Mouse (Mus musculus) liver, embryonic 14.5 days (tissue): ENCODE results near the gene Slc17a7. TPM values are rescaled to one million over a fixed set of nuclear protein-coding genes. Genes with fewer than 3 reads are reported as not detected.

ENCODE experiments used
- ATAC-seq: fragments of 200-750 bp; cut with Nextera tagmentation; 2 replicates; pipeline ENCODE4 v1.8.0; 2017; ENCODE audit warnings: moderate number of reproducible peaks, mild to moderate bottlenecking, moderate library complexity; ENCODE audit not compliant: insufficient read depth
- DNase-seq, 3 experiments: peaks; one replicate each; pipeline ENCODE4 v3.0.0-alpha.2; 2012 to 2013; ENCODE audit warnings: low read depth in 3 of 3, low spot score in 3 of 3
- H3K27ac ChIP-seq: fragments of 300-500 bp; sonication (generic); 2 replicates; pipeline ENCODE4 v1.5.1; 2014; ENCODE audit warnings: moderate library complexity, mild to moderate bottlenecking, control low read depth, inconsistent platforms
- H3K27me3 ChIP-seq: fragments of 300-500 bp; sonication (generic); 2 replicates; pipeline ENCODE4 v1.6.1; 2014; ENCODE audit warnings: mild to moderate bottlenecking, low read length, moderate library complexity; ENCODE audit not compliant: control insufficient read depth, insufficient read depth
- H3K36me3 ChIP-seq: fragments of 300-500 bp; sonication (generic); replicated peaks from 2 replicates; pipeline ENCODE4 v1.6.1; 2014; ENCODE audit warnings: low read depth; ENCODE audit not compliant: control insufficient read depth, insufficient read depth
- H3K4me1 ChIP-seq, 2 experiments: fragments of 200-500 bp in 1 of 2; fragments of 300-500 bp in 1 of 2; sonication (generic) in 1 of 2; replicated peaks; 2 replicates each; pipeline ENCODE4 v1.6.1; 2012 to 2014; ENCODE audit warnings: antibody characterized with exemption in 1 of 2, inconsistent platforms in 1 of 2, low read length in 1 of 2; ENCODE audit not compliant: control insufficient read depth in 2 of 2, insufficient read depth in 2 of 2
- H3K4me2 ChIP-seq: fragments of 300-500 bp; sonication (generic); 2 replicates; pipeline ENCODE4 v1.6.1; 2014; ENCODE audit warnings: low read depth, mild to moderate bottlenecking, control low read depth, moderate library complexity
- H3K4me3 ChIP-seq, 2 experiments: fragments of 200-500 bp in 1 of 2; fragments of 300-500 bp in 1 of 2; sonication (generic) in 1 of 2; 2 replicates each; pipeline ENCODE4 v1.5.1; 2012 to 2014; ENCODE audit warnings: low read depth in 2 of 2, low read length in 2 of 2, mild to moderate bottlenecking in 2 of 2, control low read depth in 1 of 2, inconsistent platforms in 1 of 2, moderate library complexity in 1 of 2; ENCODE audit not compliant: insufficient read depth in 1 of 2
- H3K9ac ChIP-seq: fragments of 300-500 bp; sonication (generic); replicated peaks from 2 replicates; pipeline ENCODE4 v1.6.1; 2014; ENCODE audit warnings: mild to moderate bottlenecking, control low read depth, moderate library complexity
- H3K9me3 ChIP-seq: fragments of 300-500 bp; sonication (generic); 2 replicates; pipeline ENCODE4 v1.6.1; 2016; ENCODE audit warnings: low read length, mixed read lengths; ENCODE audit not compliant: control insufficient read depth
- CTCF ChIP-seq: IDR thresholded peaks from 2 replicates; pipeline ENCODE4 v1.5.1; 2016; ENCODE audit warnings: antibody characterized with exemption, low read depth, control low read depth
- EP300 ChIP-seq: IDR thresholded peaks from 2 replicates; pipeline ENCODE4 v1.6.1; 2016; ENCODE audit warnings: antibody characterized with exemption, low read depth
- WGBS: fragments of 180-500 bp; shearing (Covaris S2); extraction: QIAGEN DNeasy Blood & Tissue Kit; methylation state at CpG from one replicate; pipeline ENCODE4 v1.1.7; 2014; ENCODE audit not compliant: insufficient replicate concordance; 5-methylcytosine and 5-hydroxymethylcytosine counted together
- polyA plus RNA-seq, 2 experiments: library from polyadenylated mRNA; depleted of rRNA in 1 of 2; stranded (reverse) in 1 of 2; unstranded in 1 of 2; fragments of >200 nt; fragmentation: Nextera tagmentation in 1 of 2; extraction: Ambion mirVana in 1 of 2; gene quantifications; 2 replicates each; pipeline versions ENCODE4 v1.2.1 to v1.2.3; 2012 to 2014

The Slc17a7 gene
- polyA plus RNA-seq, 2 experiments: 0.01 TPM; not detected in 1

DNA sequence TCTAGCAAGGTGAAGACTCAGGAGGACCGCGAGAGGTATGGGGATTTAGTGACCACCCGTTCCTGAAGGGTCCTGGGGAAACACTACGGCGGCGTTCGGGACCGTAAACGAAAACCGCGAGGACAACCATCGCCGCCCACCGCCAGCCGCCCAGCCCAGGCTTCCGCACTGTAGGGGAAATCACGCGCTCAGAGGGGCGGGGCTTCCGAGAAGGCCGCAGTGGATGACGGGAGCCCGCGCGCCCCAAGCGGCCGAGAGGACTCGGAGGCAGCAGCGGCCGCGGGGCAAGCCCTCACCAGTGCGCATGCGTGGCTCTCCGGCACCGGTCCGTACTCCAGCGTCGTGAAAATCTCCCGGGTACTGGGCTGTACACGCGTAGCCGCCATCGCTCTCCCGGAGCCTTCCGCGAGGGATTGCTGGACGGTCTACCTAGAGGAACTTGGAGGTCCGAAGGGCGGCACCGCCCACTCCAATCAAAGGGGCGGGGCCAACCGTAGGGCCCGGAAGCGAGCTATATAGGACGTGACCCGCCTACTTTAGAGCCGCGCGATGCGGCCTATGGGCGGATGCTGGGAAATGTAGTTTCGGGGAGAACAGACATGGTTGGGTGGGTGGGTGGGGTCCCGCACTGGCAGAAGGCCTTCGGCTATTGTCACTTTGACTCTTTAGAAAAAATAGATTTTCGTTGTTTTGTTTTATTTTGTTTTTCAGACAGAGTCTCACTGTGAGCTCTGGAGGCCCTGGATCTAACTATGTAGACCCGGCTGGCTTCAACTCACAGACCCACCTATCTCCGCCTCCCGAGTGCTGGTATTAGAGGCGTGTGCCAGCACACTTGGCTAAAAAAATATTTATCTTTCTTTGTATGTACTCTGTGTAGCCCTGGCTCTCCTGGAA lies 9.4 kb upstream of the Slc17a7 start, which contains the start of the genes Pih1d1 and Aldh16a1:
Gene Pih1d1 (plus strand): TSS at position 208 of the 897 bp plus-strand sequence.
Gene Aldh16a1 (minus strand): TSS at position 489 of the 897 bp plus-strand sequence.
- ATAC-seq (peak; percentile 95), DNase-seq (peak; percentile 88 to 92 (median 91))
- Histone ChIP-seq H3K27me3 (no peaks in the 10 kb centered on the region), H3K4me3 (peak within 1 kb of the TSS; percentile 74 to 81), H3K4me1 (peaks cover 10 to 11% of the 10 kb centered on the region in 2 experiments; a peak in 3 of 4 replicates), H3K9ac (peak within 1 kb of the TSS; percentile 82), H3K36me3 (no peaks in the 10 kb centered on the region), H3K27ac (peak within 1 kb of the TSS; percentile 78), H3K9me3 (no peaks in the 10 kb centered on the region), H3K4me2 (peak within 1 kb of the TSS; percentile 98)
- TF ChIP-seq CTCF: peak; percentile 79
- TF ChIP-seq EP300: no peak
- 2% methylated on average over 69 of the region's 69 CpGs for WGBS

DNA sequence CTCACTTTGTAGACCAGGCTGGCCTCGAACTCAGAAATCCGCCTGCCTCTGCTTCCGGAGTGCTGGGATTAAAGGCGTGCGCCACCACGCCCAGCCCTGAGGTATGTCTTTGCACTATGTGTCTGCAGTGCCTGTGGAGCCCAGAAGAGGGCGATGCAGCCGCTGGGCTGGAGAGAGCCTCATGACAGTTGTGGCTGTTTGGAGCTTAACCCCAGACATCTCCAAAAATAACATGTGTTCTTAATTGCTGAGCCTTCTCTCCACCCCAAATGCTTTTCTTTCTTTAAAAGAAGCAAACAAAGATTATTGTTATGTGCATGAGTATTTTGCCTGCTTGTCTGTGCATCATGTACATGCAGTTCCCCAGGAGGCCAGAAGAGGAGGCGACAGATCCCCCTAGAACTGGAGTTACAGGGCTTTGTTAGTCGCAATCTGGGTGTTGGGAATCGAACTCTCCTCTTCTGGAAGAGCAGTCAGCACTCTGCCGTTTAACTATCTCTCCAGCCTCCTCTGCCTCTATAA lies 8.7 kb upstream of the Slc17a7 start:
- DNase-seq (peak in 1 of 3 experiments; percentile 49), ATAC-seq (peak; percentile 13; the same call in 1 of the 2 replicates)
- H3K27me3 ChIP-seq: no peaks in the 10 kb centered on the region
- peak overlapping the region; percentile 98 for H3K4me2 ChIP-seq
- peak overlapping the region; percentile 10; the same call in 1 of the 2 replicates for H3K27ac ChIP-seq
- H3K9me3 ChIP-seq: no peaks in the 10 kb centered on the region
- H3K4me3 ChIP-seq: peak overlapping the region; percentile 28 to 74; a peak in 2 of 4 replicates
- TF ChIP-seq EP300 (no peak), CTCF (peak; percentile 75)
- no peak overlapping the region for H3K9ac ChIP-seq
- 58% methylated on average over 12 of the region's 12 CpGs for WGBS
- H3K4me1 ChIP-seq: peaks cover 10 to 11% of the 10 kb centered on the region in 2 experiments; a peak in 3 of 4 replicates
- H3K36me3 ChIP-seq: no peaks in the 10 kb centered on the region

DNA sequence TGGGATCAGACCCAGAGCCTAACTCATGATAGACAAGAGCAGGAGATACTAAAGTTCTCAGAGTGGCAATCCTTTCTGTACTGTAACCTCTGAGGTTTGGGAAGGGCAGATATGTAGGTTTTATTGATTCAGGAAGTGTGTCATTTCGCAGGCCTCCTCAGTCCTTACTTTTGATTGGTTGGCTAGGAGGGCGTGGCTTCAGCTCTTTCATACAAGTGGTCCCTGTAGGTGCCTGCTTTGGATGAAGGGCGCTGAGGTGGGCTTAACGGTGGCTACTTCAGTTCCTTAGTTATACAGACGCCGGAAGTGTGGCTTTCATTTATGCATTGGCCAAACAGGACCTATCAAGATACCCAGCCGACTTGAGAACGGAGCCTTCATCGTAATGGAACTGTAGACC lies 8.2 kb upstream of the Slc17a7 start:
- Histone ChIP-seq H3K9ac (no peak overlapping the region), H3K4me3 (no peak overlapping the region), H3K27ac (no peak overlapping the region), H3K36me3 (no peaks in the 10 kb centered on the region), H3K4me2 (no peak overlapping the region), H3K4me1 (peaks cover 8 to 10% of the 10 kb centered on the region in 2 experiments; a peak in 3 of 4 replicates), H3K27me3 (no peaks in the 10 kb centered on the region), H3K9me3 (no peaks in the 10 kb centered on the region)
- ATAC-seq (no peak), DNase-seq (no peak)
- WGBS: 76% methylated on average over 9 of the region's 9 CpGs
- TF ChIP-seq CTCF (no peak), EP300 (no peak)

DNA sequence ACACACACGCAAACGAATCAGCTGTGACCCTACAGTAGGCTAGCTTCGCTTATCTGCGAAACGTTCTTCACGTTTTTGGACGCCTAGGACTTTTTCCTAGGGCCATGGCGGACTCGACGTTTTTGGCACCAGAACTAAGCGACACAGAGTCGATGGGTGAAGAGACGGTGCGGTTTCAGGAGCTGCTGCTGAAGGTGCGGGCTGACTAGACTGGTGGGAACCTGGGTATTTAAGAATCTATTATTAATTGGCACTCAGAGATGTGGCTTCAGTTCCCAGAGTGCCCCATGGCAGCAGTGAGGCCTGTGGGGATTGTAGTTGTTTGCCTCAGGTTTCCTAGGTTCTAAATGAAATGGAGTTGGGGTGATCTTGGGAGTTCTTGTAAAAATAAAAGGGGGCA lies 7.5 kb upstream of the Slc17a7 start:
- Histone ChIP-seq H3K4me1 (peaks cover 3 to 10% of the 10 kb centered on the region in 2 experiments; a peak in 3 of 4 replicates), H3K4me2 (no peak overlapping the region), H3K4me3 (no peak overlapping the region), H3K27ac (no peak overlapping the region), H3K9ac (no peak overlapping the region), H3K27me3 (no peaks in the 10 kb centered on the region), H3K9me3 (no peaks in the 10 kb centered on the region), H3K36me3 (no peaks in the 10 kb centered on the region)
- TF ChIP-seq EP300: no peak
- ATAC-seq: no peak
- 88% methylated on average over 15 of the region's 15 CpGs for WGBS
- DNase-seq: no peak

DNA sequence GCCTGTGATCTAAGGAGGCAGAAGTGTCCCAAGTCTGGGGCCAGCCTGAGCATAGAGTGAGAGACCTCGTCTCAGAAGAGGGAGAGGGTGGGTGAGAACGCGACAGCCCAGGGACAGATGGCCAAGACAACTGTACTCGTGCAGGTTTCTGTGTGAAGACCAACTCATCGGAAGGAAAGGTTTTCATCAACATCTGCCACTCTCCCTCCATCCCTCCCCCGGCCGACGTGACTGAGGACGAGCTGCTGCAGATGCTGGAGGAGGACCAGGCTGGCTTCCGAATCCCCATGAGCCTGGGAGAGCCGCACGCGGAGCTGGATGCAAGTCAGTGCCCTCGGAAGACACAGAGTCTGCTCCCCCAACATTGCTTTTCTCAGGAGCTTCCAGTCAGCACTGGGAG lies 6.3 kb upstream of the Slc17a7 start:
- H3K27ac ChIP-seq: no peak overlapping the region
- H3K4me3 ChIP-seq: no peak overlapping the region
- H3K27me3 ChIP-seq: peaks cover 2% of the 10 kb centered on the region
- 79% methylated on average over 14 of the region's 14 CpGs for WGBS
- no peak for TF ChIP-seq CTCF
- no peak for TF ChIP-seq EP300
- ATAC-seq (no peak), DNase-seq (no peak)
- H3K4me2 ChIP-seq: no peak overlapping the region
- no peaks in the 10 kb centered on the region for H3K9me3 ChIP-seq
- no peaks in the 10 kb centered on the region for H3K36me3 ChIP-seq
- H3K9ac ChIP-seq: no peak overlapping the region
- peaks cover 6 to 12% of the 10 kb centered on the region in 2 experiments; a peak in 3 of 4 replicates for H3K4me1 ChIP-seq
